Mouse (Mus musculus): ENCODE results near the gene Pphln1. TPM values are rescaled to one million over a fixed set of nuclear protein-coding genes. Genes with fewer than 3 reads are reported as not detected.
A peak's percentile ranks its signal among the peaks of the same experiment; 100 is the strongest.

Gene Pphln1
- polyA plus RNA-seq, 1 experiment, result 21.5 TPM

- no peak overlapping the region for H3K4me3 ChIP-seq (replicated peaks; ENCODE audit: extremely low read depth, low read depth, low read length)
- no peak for TF ChIP-seq CTCF (IDR thresholded peaks at IDR 0.05; ENCODE audit: insufficient read depth, low read length)
- TF ChIP-seq POLR2A (IDR thresholded peaks at IDR 0.05; ENCODE audit: borderline replicate concordance, extremely low read depth, low read depth, low read length), result peak; percentile 22; the same call in 1 of the 2 replicates
- 60% methylated on average over 10 of the region's 10 CpGs for WGBS
- peaks cover 18% of the 10 kb centered on the region for H3K4me1 ChIP-seq (ENCODE audit: control insufficient read depth, insufficient read depth, low read length)
- DNase-seq, result no peak
These were observed 83.0 kb downstream of the Pphln1 start for GRCm38 (mm10) chr15:93481112-93481511.

DNA sequence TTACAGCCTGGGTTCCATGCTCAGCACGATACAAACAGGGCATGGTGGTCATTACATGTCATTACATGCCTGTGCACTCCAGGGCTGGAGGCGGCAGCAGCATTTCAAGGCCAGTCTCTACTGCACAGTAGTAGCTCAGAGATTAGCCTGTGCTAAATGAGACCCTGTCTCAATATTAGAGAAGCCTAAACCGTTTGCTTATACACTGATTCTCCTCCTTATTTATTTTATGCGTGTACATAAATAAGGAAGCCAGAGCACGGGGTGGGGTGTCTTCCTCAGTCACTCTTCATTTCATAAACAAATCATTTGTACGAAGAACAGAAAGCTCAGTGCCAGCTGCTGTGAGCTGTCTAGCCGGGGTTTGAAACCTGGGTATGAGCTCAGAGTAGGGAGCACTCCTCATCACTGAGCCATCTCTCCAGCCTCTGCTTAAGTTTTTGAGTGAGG, 86.1 kb downstream of the Pphln1 start:
- TF ChIP-seq CTCF (IDR thresholded peaks at IDR 0.05; ENCODE audit: insufficient read depth, low read length) (peak; percentile 40; the same call in 1 of the 2 replicates), POLR2A (IDR thresholded peaks at IDR 0.05; ENCODE audit: borderline replicate concordance, extremely low read depth, low read depth, low read length) (no peak)
- H3K4me1 ChIP-seq (ENCODE audit: control insufficient read depth, insufficient read depth, low read length), result peaks cover 21% of the 10 kb centered on the region
- no peak overlapping the region for H3K4me3 ChIP-seq (replicated peaks; ENCODE audit: extremely low read depth, low read depth, low read length)
- 41% methylated on average over 7 of the region's 7 CpGs for WGBS
- no peak for DNase-seq

GRCm38 (mm10) chr15:93485252-93485651, 87.1 kb downstream of the Pphln1 start:
- no peak for TF ChIP-seq POLR2A (IDR thresholded peaks at IDR 0.05; ENCODE audit: borderline replicate concordance, extremely low read depth, low read depth, low read length)
- TF ChIP-seq CTCF (IDR thresholded peaks at IDR 0.05; ENCODE audit: insufficient read depth, low read length), result no peak
- Histone ChIP-seq H3K4me3 (replicated peaks; ENCODE audit: extremely low read depth, low read depth, low read length) (no peak overlapping the region), H3K4me1 (ENCODE audit: control insufficient read depth, insufficient read depth, low read length) (peaks cover 19% of the 10 kb centered on the region)
- WGBS, result 52% methylated on average over 3 of the region's 3 CpGs
- no peak for DNase-seq

DNA sequence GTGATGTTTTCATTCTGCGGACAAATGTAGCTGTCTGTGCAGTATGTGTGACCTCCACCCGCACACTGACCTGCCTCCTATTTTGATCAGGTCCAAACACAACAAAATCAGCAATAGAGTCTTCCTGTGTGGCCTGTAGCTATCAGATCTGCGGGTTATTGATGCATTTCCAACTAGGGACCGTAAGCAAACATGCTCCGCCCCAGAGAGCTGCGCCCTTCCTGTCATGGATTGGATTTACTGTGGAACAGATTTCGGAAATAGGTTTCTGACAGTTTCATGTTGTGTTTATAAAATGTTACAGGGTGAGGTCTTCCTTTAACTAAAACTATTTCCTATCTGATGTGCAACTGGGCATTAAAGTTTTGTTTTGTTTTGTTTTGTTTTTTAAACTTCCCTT, 87.9 kb downstream of the Pphln1 start:
- 52% methylated on average over 7 of the region's 7 CpGs for WGBS
- no peak for TF ChIP-seq POLR2A (IDR thresholded peaks at IDR 0.05; ENCODE audit: borderline replicate concordance, extremely low read depth, low read depth, low read length)
- TF ChIP-seq CTCF (IDR thresholded peaks at IDR 0.05; ENCODE audit: insufficient read depth, low read length), result no peak
- Histone ChIP-seq H3K4me1 (ENCODE audit: control insufficient read depth, insufficient read depth, low read length) (peaks cover 19% of the 10 kb centered on the region), H3K4me3 (replicated peaks; ENCODE audit: extremely low read depth, low read depth, low read length) (no peak overlapping the region)
- no peak for DNase-seq

GRCm38 (mm10) chr15:93489597-93489996, 91.4 kb downstream of the Pphln1 start:
- no peak for TF ChIP-seq CTCF (IDR thresholded peaks at IDR 0.05; ENCODE audit: insufficient read depth, low read length)
- TF ChIP-seq POLR2A (IDR thresholded peaks at IDR 0.05; ENCODE audit: borderline replicate concordance, extremely low read depth, low read depth, low read length), result no peak
- H3K4me1 ChIP-seq (ENCODE audit: control insufficient read depth, insufficient read depth, low read length), result peaks cover 11% of the 10 kb centered on the region
- 64% methylated on average over 4 of the region's 4 CpGs for WGBS
- DNase-seq, result no peak
- no peak overlapping the region for H3K4me3 ChIP-seq (replicated peaks; ENCODE audit: extremely low read depth, low read depth, low read length)

DNA sequence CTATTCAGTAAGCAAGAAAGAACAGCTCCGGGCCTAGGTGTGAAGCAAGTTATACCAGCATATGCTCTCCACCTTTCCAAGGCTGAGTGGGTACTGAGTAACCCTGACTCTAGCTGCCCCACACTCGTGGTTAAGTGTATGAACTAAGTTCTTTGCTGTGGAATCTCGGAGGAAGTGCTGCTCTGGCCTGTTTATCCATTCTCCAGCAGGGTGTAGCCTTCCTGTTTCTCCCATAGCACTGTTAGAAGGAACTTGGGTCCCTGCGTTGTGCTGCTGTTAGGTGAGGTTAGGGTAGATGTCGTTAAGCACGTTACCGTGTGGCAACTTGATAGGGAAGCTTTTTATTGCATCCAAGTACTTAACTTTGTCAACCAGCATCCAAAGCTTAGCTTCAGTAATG, 96.5 kb downstream of the Pphln1 start:
- no peak for DNase-seq
- peaks cover 18% of the 10 kb centered on the region for H3K4me1 ChIP-seq (ENCODE audit: control insufficient read depth, insufficient read depth, low read length)
- 50% methylated on average over 7 of the region's 7 CpGs for WGBS
- TF ChIP-seq POLR2A (IDR thresholded peaks at IDR 0.05; ENCODE audit: borderline replicate concordance, extremely low read depth, low read depth, low read length) (no peak), CTCF (IDR thresholded peaks at IDR 0.05; ENCODE audit: insufficient read depth, low read length) (no peak)
- H3K4me3 ChIP-seq (replicated peaks; ENCODE audit: extremely low read depth, low read depth, low read length), result no peak overlapping the region

DNA sequence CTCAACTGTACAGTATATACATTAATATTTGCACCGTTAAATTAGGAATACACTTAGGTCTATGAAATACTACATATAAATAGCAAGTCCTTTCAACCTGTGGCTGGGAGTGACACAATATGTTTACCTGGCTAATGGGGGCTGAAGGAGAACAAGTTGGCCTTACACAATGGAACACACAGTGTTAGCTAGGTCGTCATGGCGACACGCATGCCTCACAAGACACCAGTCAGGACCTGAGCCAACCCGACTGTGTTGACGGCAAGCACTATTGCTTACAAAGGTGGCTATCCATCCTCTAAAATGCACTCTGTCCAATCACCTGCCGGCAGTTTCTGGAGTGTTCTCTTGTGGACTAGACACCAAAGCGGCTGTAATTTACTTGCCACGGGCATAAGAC, 101.7 kb downstream of the Pphln1 start:
- no peak for TF ChIP-seq POLR2A (IDR thresholded peaks at IDR 0.05; ENCODE audit: borderline replicate concordance, extremely low read depth, low read depth, low read length)
- no peak for TF ChIP-seq CTCF (IDR thresholded peaks at IDR 0.05; ENCODE audit: insufficient read depth, low read length)
- 54% methylated on average over 9 of the region's 9 CpGs for WGBS
- no peak for DNase-seq
- peaks cover 11% of the 10 kb centered on the region for H3K4me1 ChIP-seq (ENCODE audit: control insufficient read depth, insufficient read depth, low read length)
- H3K4me3 ChIP-seq (replicated peaks; ENCODE audit: extremely low read depth, low read depth, low read length), result no peak overlapping the region

- DNase-seq, result no peak
- H3K4me3 ChIP-seq (replicated peaks; ENCODE audit: extremely low read depth, low read depth, low read length), result no peak overlapping the region
- no peak for TF ChIP-seq CTCF (IDR thresholded peaks at IDR 0.05; ENCODE audit: insufficient read depth, low read length)
- TF ChIP-seq POLR2A (IDR thresholded peaks at IDR 0.05; ENCODE audit: borderline replicate concordance, extremely low read depth, low read depth, low read length), result no peak
- no peaks in the 10 kb centered on the region; the same call in none of the 2 replicates for H3K4me1 ChIP-seq (ENCODE audit: control insufficient read depth, insufficient read depth, low read length)
- 88% methylated on average over 9 of the region's 9 CpGs for WGBS
These were observed 104.6 kb downstream of the Pphln1 start for GRCm38 (mm10) chr15:93502703-93503102.

GRCm38 (mm10) chr15:93503201-93503745, 105.1 kb downstream of the Pphln1 start:
- H3K4me3 ChIP-seq (replicated peaks; ENCODE audit: extremely low read depth, low read depth, low read length), result no peak overlapping the region
- WGBS, result 91% methylated on average over 35 of the region's 35 CpGs
- DNase-seq, result no peak
- no peaks in the 10 kb centered on the region; the same call in none of the 2 replicates for H3K4me1 ChIP-seq (ENCODE audit: control insufficient read depth, insufficient read depth, low read length)
- TF ChIP-seq POLR2A (IDR thresholded peaks at IDR 0.05; ENCODE audit: borderline replicate concordance, extremely low read depth, low read depth, low read length), result no peak
- no peak for TF ChIP-seq CTCF (IDR thresholded peaks at IDR 0.05; ENCODE audit: insufficient read depth, low read length)

GRCm38 (mm10) chr15:93504808-93505207, 106.7 kb downstream of the Pphln1 start:
- TF ChIP-seq POLR2A (IDR thresholded peaks at IDR 0.05; ENCODE audit: borderline replicate concordance, extremely low read depth, low read depth, low read length) (no peak), CTCF (IDR thresholded peaks at IDR 0.05; ENCODE audit: insufficient read depth, low read length) (no peak)
- Histone ChIP-seq H3K4me1 (ENCODE audit: control insufficient read depth, insufficient read depth, low read length) (no peaks in the 10 kb centered on the region; the same call in none of the 2 replicates), H3K4me3 (replicated peaks; ENCODE audit: extremely low read depth, low read depth, low read length) (no peak overlapping the region)
- WGBS, result 94% methylated on average over 17 of the region's 17 CpGs
- DNase-seq, result no peak
